Mouse (Mus musculus): ENCODE results near the gene Pde1c. TPM values are rescaled to one million over a fixed set of nuclear protein-coding genes. Genes with fewer than 3 reads are reported as not detected.

The Pde1c gene
- total RNA-seq, 2 experiments from 2014 or later: 4.4 to 4.7 TPM

- DNase-seq (ENCODE audit: low spot score in 2 of 2): no peak
These were observed 110.8 kb downstream of the Pde1c start for GRCm38 (mm10) chr6:56458098-56458497.

- peak in 1 of 2 experiments; percentile 14 for DNase-seq (ENCODE audit: low spot score in 2 of 2)
These were observed 121.0 kb downstream of the Pde1c start for GRCm38 (mm10) chr6:56447917-56448316.

DNA sequence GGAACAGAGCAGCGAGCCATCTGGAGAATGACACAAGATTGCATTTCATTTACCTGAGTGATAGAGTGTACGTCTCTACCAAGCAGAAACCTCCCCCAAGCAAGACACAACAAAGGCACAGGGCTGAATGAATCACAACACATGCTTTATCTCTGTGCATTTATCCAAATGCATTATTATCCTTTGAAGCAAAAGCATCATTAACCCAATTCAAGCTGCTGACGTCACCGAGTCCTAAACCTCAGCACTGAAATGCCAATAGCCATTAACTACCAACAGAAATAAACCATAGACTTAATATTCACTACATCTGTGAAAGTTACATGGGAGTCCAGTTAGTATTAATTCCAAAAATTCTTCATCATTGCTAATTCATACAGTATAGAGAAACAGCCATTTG lies 127.4 kb downstream of the Pde1c start:
- no peak for DNase-seq (ENCODE audit: low spot score in 2 of 2)

DNA sequence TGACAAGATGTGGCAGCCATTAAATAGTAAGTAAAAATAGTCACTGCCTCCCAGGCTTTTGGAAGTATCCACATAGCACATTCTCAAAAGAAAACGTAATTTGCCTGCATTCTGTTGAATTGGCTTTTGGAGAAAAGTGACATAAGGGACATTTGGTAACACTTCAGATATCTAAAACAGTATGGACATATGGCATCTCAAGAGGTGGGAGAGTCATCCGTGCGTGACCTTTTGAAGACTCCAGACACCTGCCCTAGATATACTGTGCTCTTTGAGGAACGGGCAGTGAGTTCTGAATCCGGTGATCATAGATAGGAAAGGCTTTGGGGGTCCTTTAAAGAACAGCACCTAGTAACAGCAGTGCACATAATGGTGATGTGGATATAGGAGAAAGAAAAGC lies 143.1 kb downstream of the Pde1c start:
- DNase-seq (ENCODE audit: low spot score in 2 of 2): no peak

GRCm38 (mm10) chr6:56422866-56423265 lies 146.0 kb downstream of the Pde1c start:
- peak in 1 of 2 experiments; percentile 19 for DNase-seq (ENCODE audit: low spot score in 2 of 2)

DNA sequence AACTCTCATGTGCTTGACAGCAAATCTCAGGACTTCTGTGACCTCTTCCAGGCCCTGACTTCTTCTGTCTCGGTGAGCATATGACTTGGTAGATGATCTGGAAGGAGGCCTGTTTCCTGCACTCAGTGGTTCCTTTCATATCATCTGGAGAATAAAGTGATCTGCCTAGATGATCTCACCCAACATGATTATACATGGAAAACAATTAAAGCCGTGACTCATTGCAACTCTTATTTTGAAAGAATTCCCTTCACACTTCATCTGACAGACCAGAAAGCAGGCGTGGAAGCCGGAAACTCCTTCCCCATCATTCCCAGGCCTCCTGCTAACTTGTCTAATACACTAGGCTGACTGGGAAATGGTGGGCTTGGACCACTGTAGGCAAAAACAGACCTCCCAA lies 152.7 kb downstream of the Pde1c start:
- DNase-seq (ENCODE audit: low spot score in 2 of 2): peak in 1 of 2 experiments; percentile 2

DNA sequence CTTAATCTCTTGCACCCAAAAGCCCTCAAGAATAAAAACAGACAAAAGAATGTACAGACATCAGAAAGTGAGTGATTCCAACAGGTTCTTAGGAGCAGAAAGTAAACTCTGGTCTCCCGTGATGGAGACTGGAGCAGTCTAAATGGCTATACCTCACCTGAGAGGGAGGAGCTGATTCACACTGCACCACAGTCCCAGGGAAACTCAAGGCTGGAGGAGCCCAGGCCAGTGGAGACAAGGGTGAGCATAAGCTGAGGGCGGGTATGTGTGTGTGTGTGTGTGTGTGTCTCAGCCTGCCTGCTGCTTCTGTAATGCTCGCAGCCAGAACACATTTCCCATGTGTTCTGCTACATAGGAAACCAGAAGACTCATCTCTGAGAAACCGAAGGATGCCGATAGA lies 179.7 kb downstream of the Pde1c start:
- no peak for DNase-seq (ENCODE audit: low spot score in 2 of 2)

DNA sequence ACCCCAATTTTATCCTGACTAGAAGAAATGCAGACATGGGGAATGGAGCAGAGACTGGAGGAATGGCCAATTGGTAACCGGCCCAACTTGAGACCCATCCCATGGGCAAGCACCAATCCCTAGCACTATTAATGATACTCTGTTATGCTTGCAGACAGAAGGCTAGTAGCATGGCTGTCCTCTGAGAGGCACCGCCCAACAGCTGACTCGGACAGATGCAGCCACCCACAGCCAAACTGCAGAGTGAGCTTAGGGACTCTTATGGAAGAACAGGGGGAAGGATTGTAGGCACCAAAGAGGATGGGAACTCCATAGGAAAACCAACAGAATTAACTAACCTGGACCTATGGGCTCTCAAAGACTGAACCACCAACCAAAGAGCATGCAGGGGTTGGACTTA lies 192.5 kb downstream of the Pde1c start:
- no peak for DNase-seq (ENCODE audit: low spot score in 2 of 2)

DNA sequence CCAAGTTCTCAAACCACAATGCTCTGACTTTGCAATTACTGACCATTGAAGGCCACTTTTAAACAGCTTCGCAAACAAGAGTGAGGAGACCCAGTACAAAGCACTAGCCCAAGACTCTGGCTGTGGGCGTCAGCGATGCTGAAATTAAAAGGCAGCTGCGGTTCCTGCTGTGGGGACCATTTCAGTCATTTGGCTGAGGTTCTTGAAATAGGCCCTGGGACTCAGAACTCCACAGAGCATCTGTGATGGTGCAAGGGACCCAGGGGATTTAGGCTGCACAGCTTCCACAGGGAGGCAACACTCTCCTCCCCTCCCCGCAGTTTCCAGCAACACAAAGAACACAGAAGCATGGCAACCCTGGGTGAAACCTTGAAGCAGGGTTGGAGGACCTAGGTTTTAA lies 194.7 kb downstream of the Pde1c start:
- DNase-seq (ENCODE audit: low spot score in 2 of 2): no peak

DNA sequence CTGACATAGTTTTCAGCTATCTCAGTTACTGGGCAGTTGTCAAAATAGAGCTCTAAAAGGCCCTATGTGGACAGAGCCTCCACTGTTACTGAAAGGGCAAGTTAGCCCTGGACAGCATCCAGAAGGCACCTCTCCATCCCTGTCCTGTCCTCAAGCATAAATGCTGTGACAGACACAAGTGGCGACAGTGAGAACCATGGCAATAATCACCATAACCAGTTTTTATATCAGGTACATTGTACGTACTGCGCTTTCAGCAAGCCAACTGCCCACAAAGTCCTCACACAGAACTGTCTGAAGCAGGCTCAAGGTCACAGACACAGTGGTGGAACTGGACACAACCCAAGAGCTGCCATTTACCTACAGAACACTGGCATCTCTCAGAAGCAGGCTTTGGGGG lies 195.2 kb downstream of the Pde1c start:
- no peak for DNase-seq (ENCODE audit: low spot score in 2 of 2)

GRCm38 (mm10) chr6:56373046-56373751 lies 195.7 kb downstream of the Pde1c start:
- DNase-seq (ENCODE audit: low spot score in 2 of 2): no peak

- no peak for DNase-seq (ENCODE audit: low spot score in 2 of 2)
These were observed 199.4 kb downstream of the Pde1c start for GRCm38 (mm10) chr6:56369462-56369861.

- DNase-seq (ENCODE audit: low spot score in 2 of 2): no peak
These were observed 200.8 kb downstream of the Pde1c start for GRCm38 (mm10) chr6:56368116-56368515.

DNA sequence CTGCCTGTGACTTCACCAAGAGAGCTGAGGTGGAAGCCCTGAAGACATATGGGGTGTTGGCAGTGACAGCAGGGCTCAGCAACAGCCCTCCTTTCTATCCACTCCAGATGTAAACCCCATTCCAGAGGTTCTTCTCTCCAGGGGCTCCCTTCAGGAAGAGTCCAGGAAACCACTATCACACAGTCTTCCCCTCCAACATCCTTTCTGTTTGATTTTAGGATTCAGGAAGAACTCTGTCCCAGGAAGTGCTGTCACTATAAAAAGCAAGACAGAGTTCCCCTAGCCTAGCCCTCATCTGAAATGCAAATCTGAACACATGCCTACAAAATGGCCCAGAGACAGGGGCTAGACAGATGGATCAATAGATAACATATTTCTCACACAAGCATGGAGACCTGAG lies 201.6 kb downstream of the Pde1c start:
- no peak for DNase-seq (ENCODE audit: low spot score in 2 of 2)

GRCm38 (mm10) chr6:56362650-56363049 lies 206.3 kb downstream of the Pde1c start:
- DNase-seq (ENCODE audit: low spot score in 2 of 2): peak in 1 of 2 experiments; percentile 14

- peak in 1 of 2 experiments; percentile 11 for DNase-seq (ENCODE audit: low spot score in 2 of 2)
These were observed 206.8 kb downstream of the Pde1c start for GRCm38 (mm10) chr6:56362128-56362545.

DNA sequence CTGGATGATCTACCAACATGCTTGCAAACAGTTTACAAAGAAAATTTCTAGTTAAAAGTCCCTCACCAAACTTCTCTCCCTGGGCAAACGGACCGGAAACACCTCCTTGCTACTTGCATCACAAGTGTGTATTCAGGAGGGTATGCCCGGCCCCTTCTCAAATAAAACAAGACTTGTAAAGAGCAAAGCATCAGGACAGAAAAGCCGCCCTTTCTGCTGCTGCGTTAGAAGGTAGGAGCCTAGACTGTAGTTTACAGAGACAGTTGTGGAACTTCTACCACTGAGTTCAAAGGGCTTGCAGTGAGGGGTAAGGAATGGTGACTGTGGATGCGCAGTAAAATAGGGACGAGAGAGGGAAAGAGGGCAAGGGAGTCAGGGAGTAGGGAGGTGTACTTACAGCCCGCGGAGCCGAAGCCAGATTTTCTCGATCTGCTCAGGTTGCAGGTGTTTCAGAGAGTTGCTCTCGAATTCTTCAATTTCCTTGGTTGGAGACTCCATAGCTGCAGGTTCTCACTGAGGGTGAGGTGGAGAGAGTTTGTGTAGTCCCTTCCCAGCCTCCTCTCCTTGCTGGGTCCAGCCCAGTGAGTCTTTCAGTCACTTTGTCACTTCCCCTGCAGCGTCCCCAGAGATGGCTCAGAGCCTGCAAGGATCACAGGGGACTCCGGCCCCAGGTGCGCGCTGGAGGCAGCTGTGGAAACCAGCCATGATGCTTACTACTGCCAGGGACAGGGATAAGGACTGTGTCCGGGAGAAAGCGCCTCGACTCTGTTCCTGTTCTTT lies 207.4 kb downstream of the Pde1c start:
- no peak for DNase-seq (ENCODE audit: low spot score in 2 of 2)

GRCm38 (mm10) chr6:56360086-56360485 lies 208.8 kb downstream of the Pde1c start:
- DNase-seq (ENCODE audit: low spot score in 2 of 2): no peak

- DNase-seq (ENCODE audit: low spot score in 2 of 2): no peak
These were observed 209.8 kb downstream of the Pde1c start for GRCm38 (mm10) chr6:56359126-56359525.

- DNase-seq (ENCODE audit: low spot score in 2 of 2): no peak
These were observed 221.7 kb downstream of the Pde1c start for GRCm38 (mm10) chr6:56347207-56347606.

- DNase-seq (ENCODE audit: low spot score in 2 of 2): no peak
These were observed 223.8 kb downstream of the Pde1c start for GRCm38 (mm10) chr6:56345082-56345481.

- DNase-seq (ENCODE audit: low spot score in 2 of 2): no peak
These were observed 226.9 kb downstream of the Pde1c start for GRCm38 (mm10) chr6:56342005-56342404.

All from layer of hippocampus, adult 18-20 months (tissue).